Mouse (Mus musculus) right cerebral cortex, adult 2 months (tissue): ENCODE measurements around the gene Shc4.
A peak's percentile ranks its signal among the peaks of the same experiment; 100 is the strongest.

Source experiments
- DNase-seq, 2 experiments: peaks; one replicate each; pipeline ENCODE4 v3.0.0; 2021 to 2022; ENCODE audit warnings: low spot score in 2 of 2

Gene Shc4

GRCm38 (mm10) chr2:125685441-125686150 lies 38.4 kb downstream of the Shc4 start:
- no peak for DNase-seq

GRCm38 (mm10) chr2:125684559-125685440 lies 39.1 kb downstream of the Shc4 start:
- no peak for DNase-seq

- no peak for DNase-seq
Observed at GRCm38 (mm10) chr2:125683895-125684294, 40.1 kb downstream of the Shc4 start.

GRCm38 (mm10) chr2:125681811-125682210 lies 42.1 kb downstream of the Shc4 start:
- no peak for DNase-seq

- peak; percentile 80 to 82 for DNase-seq
Observed at GRCm38 (mm10) chr2:125672957-125673631, 50.9 kb downstream of the Shc4 start, which contains the start of gene Eid1. Eid1 (plus strand) TSS chr2:125673095.

- DNase-seq: peak in 1 of 2 experiments; percentile 31
Observed at GRCm38 (mm10) chr2:125672568-125672956, 51.4 kb downstream of the Shc4 start.

GRCm38 (mm10) chr2:125670846-125671245 lies 53.1 kb downstream of the Shc4 start:
- DNase-seq: no peak

- DNase-seq: no peak
Observed at GRCm38 (mm10) chr2:125667721-125668120, 56.2 kb downstream of the Shc4 start.

GRCm38 (mm10) chr2:125667184-125667583 lies 56.8 kb downstream of the Shc4 start:
- DNase-seq: no peak

- no peak for DNase-seq
Observed at GRCm38 (mm10) chr2:125666668-125667067, 57.3 kb downstream of the Shc4 start.

- DNase-seq: no peak
Observed at GRCm38 (mm10) chr2:125665909-125666308, 58.0 kb downstream of the Shc4 start.

- DNase-seq: no peak
Observed at GRCm38 (mm10) chr2:125665213-125665612, 58.7 kb downstream of the Shc4 start.

- DNase-seq: no peak
Observed at GRCm38 (mm10) chr2:125662517-125662916, 61.4 kb downstream of the Shc4 start.

- DNase-seq: no peak
Observed at GRCm38 (mm10) chr2:125661156-125661555, 62.8 kb downstream of the Shc4 start.

GRCm38 (mm10) chr2:125660537-125661130 lies 63.3 kb downstream of the Shc4 start:
- DNase-seq: no peak

GRCm38 (mm10) chr2:125659823-125660536 lies 64.0 kb downstream of the Shc4 start:
- peak; percentile 70 to 84 for DNase-seq

- DNase-seq: no peak
Observed at GRCm38 (mm10) chr2:125655391-125655790, 68.6 kb downstream of the Shc4 start.

GRCm38 (mm10) chr2:125653286-125653685 lies 70.7 kb downstream of the Shc4 start:
- no peak for DNase-seq

GRCm38 (mm10) chr2:125651563-125651962 lies 72.4 kb downstream of the Shc4 start:
- DNase-seq: no peak

- no peak for DNase-seq
Observed at GRCm38 (mm10) chr2:125650742-125651352, 73.1 kb downstream of the Shc4 start.

- DNase-seq: no peak
Observed at GRCm38 (mm10) chr2:125650038-125650437, 73.9 kb downstream of the Shc4 start.
